Mouse (Mus musculus) lung, postnatal 10 days (tissue): ENCODE measurements around the gene Map4.
"Not testable (repeated sequence)": the region's sequence is repeated elsewhere in the genome, so short reads cannot be mapped to it uniquely, and the experiment has no call there.

Source experiments
- DNase-seq: peaks from one replicate; pipeline ENCODE4 v3.0.0; 2021

Gene Map4

GRCm38 (mm10) chr9:110071011-110071410, 139.8 kb downstream of the Map4 start:
- DNase-seq: no peak

- peak; percentile 87 for DNase-seq
These were observed 140.6 kb downstream of the Map4 start for GRCm38 (mm10) chr9:110071843-110072242.

GRCm38 (mm10) chr9:110076468-110076867, 145.2 kb downstream of the Map4 start:
- not testable (repeated sequence) for DNase-seq

GRCm38 (mm10) chr9:110081066-110081465, 149.8 kb downstream of the Map4 start:
- no peak for DNase-seq

- peak; percentile 71 for DNase-seq
These were observed 153.1 kb downstream of the Map4 start for GRCm38 (mm10) chr9:110084201-110084964.

GRCm38 (mm10) chr9:110085693-110086092, 154.4 kb downstream of the Map4 start:
- DNase-seq: no peak

GRCm38 (mm10) chr9:110093303-110093702, 162.0 kb downstream of the Map4 start:
- DNase-seq: no peak

- no peak for DNase-seq
These were observed 163.5 kb downstream of the Map4 start for GRCm38 (mm10) chr9:110094761-110095160.

- DNase-seq: no peak
These were observed 166.5 kb downstream of the Map4 start for GRCm38 (mm10) chr9:110097791-110098190.

GRCm38 (mm10) chr9:110100627-110101600, 169.7 kb downstream of the Map4 start:
- peak; percentile 94 for DNase-seq

- DNase-seq: no peak
These were observed 185.2 kb downstream of the Map4 start for GRCm38 (mm10) chr9:110116353-110116976.

- DNase-seq: peak; percentile 91
These were observed 185.9 kb downstream of the Map4 start, which contains the start of gene Smarcc1 for GRCm38 (mm10) chr9:110116977-110117778. TSS of gene Smarcc1 (plus strand) at chr9:110117708.

- DNase-seq: no peak
These were observed 186.5 kb downstream of the Map4 start, which contains the start of gene Dhx30 for GRCm38 (mm10) chr9:110117779-110118139. TSS of gene Dhx30 (minus strand) at chr9:110117830.

GRCm38 (mm10) chr9:110118249-110118648, 187.0 kb downstream of the Map4 start:
- no peak for DNase-seq

- DNase-seq: no peak
These were observed 190.2 kb downstream of the Map4 start for GRCm38 (mm10) chr9:110121424-110121823.

- no peak for DNase-seq
These were observed 192.1 kb downstream of the Map4 start for GRCm38 (mm10) chr9:110123322-110123721.

GRCm38 (mm10) chr9:110124008-110124540, 192.8 kb downstream of the Map4 start:
- not testable (repeated sequence) for DNase-seq

- no peak for DNase-seq
These were observed 199.8 kb downstream of the Map4 start for GRCm38 (mm10) chr9:110130896-110131524.

- DNase-seq: peak; percentile 100
These were observed 200.4 kb downstream of the Map4 start for GRCm38 (mm10) chr9:110131525-110132197.

- peak; percentile 54 for DNase-seq
These were observed 200.9 kb downstream of the Map4 start for GRCm38 (mm10) chr9:110132201-110132605.

- no peak for DNase-seq
These were observed 201.7 kb downstream of the Map4 start for GRCm38 (mm10) chr9:110132921-110133320.
